Mouse (Mus musculus): ENCODE data around the gene Ubb.
A peak's percentile ranks its signal among the peaks of the same experiment; 100 is the strongest.
"Not testable (repeated sequence)": the region's sequence is repeated elsewhere in the genome, so short reads cannot be mapped to it uniquely, and the experiment has no call there.

Ubb gene

GRCm38 (mm10) chr11:62550727-62551225, at the start of gene Ubb:
TSS of gene Ubb (plus strand) at chr11:62551171.
- peak; percentile 100 for DNase-seq

DNA sequence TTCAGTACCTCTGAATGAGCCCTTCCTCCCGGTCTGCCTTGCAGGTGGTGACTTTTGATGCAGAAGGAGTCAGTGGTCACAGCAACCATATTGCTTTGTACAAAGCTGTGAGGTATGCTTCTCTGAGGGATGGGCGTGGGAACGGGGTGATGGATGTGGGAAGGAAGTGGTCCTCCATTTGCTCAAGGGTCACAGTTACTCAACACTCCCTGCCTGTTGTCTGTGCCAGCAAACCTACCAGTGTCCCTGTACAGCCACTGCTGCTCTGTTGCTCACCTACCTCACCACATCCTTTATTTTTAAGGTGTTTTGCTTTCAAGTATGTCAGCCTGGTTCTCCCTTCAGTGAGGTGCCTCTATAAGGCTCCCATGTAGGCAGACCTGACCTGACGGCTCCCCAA, 43.3 kb upstream of the Ubb start:
- DNase-seq, result no peak

DNA sequence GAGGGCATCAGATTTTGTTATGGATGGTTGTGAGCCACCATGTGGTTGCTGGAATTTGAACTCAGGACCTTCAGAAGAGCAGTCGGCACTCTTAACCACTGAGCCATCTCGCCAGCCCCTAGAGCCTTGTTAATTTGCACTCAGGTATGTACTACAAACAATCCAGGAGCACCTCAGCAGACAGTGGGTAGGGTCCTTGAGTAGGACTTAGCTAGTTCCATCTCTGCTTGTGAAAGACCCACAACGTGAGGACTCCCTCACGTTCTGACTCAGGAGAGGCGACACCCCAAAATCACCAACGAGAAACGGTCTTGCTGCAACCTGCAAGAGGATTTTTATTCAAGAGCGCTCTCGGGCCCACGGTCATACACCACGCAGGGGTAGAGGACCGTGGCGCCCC, 42.6 kb upstream of the Ubb start:
- DNase-seq, result not testable (repeated sequence)

DNA sequence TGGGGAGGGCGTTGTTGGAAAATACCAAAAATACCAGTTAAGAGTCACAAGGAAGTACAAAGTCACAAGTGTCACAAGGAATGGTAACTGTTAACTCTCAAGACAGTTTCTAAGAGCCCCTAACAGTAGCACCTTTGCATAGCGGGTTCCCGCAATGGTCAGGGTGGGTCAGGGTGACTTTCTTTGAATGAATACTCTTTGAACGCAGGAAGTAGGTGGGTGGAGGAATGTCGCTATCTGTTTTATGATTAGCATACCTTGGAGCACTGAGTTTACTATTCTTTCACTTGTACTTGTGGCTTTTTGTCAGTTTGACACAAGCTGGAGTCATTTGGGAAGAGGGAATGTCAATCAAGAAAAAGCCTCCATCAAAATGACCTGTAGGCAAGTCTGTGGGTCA, 42.2 kb upstream of the Ubb start:
- DNase-seq, result not testable (repeated sequence)

GRCm38 (mm10) chr11:62509571-62509970, 41.4 kb upstream of the Ubb start:
- no peak for DNase-seq

DNA sequence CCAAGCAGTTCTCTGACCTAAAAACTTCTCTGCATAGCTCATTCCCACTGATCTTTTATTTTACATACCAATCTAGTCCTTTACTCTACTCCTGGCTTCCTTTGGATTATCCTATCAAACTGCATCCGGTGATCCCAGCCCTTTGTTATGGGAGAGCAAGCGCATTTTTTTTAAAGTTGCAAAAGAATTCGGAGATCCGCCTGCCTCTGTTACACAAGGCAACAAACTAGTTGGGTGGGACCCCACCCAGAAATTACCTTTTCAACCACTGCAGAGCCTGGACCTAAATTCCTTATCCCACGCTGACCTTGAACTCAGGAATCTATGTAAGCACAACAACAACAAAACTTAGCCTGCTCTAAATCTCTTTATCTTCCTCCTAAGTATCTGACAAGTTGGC, 40.0 kb upstream of the Ubb start:
- no peak for DNase-seq

GRCm38 (mm10) chr11:62511444-62512202, 39.3 kb upstream of the Ubb start:
- no peak for DNase-seq

DNA sequence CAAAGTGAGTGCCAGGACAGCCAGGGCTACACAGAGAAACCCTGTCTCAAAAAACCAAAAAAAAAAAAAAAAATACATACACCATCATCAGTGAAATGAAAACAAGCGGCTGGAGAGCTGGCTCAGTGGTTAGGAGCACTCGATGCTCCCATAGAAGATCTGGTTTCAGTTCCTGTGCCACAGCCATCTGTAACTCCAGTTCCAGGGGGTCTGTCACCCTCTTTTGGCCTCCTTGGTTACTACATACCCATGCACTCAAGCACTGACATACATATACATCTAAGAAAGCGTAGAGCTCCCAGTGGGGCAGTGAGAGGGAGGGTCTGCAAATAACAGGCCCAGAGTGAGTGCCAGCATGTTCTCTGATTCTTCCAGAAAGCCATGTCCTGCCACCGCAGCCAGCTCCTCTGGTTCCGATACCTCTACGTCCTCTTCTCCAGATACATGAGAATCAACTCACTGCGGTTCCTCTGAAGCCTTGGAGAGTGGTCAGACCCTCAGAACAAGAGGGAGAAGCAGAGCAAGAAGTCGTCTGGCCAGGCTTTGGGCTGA, 38.4 kb upstream of the Ubb start:
- no peak for DNase-seq

GRCm38 (mm10) chr11:62513311-62513710, 37.7 kb upstream of the Ubb start:
- no peak for DNase-seq

GRCm38 (mm10) chr11:62518991-62519390, 32.0 kb upstream of the Ubb start:
- no peak for DNase-seq

- no peak for DNase-seq
These were observed 28.7 kb upstream of the Ubb start for GRCm38 (mm10) chr11:62522283-62522682.

- DNase-seq, result no peak
These were observed 13.9 kb upstream of the Ubb start for GRCm38 (mm10) chr11:62537089-62537488.

DNA sequence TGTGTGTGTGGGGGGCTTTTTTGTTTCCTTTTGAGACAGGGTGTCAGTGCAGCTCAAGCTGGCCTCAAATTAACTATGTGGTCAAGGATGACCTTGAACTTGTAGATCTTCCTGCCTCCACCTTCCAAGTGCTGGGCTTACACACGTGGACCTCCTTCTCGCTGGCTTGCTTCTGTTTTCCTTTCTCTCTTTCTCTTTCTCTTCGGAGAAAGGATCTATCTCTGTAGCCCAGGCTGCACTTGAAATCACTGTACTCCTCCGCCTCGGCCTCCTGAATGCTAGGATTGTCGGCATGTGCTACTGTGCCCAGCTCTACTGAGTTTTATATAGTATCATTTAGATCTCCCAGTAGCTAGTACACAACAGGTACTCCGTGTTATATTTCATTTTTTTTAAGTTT, 13.4 kb upstream of the Ubb start:
- no peak for DNase-seq

DNA sequence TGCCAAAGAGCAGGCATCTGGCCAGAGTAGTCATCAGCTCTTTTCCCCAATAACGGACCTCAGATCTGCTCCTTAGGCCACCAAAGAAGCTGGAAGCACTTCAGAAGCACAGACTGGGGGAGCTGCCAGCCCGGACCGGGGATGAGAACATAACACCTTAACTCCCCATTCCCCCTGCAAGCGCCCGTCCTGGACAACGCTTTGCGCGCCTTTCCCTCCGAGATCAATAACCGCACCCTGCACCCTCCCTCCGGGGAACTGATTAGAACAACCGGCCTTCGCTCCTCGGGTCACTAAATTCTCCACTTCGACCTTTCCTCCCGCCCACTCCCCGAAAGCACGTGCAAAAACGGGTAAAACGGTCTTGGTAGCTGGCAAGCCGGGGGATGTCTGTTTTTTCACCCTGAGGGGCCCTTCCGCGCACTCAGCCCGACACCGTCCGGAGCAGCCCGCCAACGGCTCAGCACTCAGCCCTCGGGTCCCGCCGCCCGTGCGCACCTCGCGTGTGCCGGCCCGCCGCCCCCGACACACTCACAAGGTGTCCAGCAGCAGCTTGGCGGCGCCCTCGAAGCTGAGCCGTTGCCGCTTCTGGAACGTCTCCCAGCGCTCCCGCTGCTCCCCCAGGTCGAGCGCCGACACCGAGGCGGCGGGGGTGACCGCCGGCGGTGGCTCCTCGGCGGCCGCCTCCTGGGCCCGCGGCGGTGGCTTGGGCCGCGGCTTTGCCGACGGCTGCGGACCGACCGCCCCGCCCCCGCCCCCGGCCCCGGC, 12.5 kb upstream of the Ubb start:
- DNase-seq, result peak; percentile 70

- DNase-seq, result peak; percentile 83
These were observed 11.7 kb upstream of the Ubb start, which contains the start of gene Cenpv for GRCm38 (mm10) chr11:62539089-62539890. TSS of gene Cenpv (minus strand) at chr11:62539261.

DNA sequence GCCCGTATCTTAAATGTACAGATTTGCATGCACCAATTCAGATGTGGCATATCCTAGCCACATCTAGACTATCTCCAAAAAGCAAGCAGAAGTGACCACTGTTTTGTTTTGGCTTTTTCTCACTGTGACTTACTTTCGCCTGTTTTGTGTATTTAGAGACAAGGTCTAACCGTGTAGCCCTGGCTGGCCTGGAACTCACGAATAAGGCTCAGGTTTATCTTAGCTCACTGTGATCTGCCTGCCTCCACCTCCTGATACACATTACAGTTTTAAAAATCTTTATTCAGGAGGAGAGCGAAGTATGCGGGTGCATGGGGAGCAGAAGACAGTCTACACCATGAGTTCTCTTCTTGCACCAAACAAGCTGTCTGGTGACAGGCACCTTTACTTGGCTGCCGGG, 10.8 kb upstream of the Ubb start:
- DNase-seq, result no peak

GRCm38 (mm10) chr11:62540969-62541368, 10.0 kb upstream of the Ubb start:
- peak; percentile 12 for DNase-seq

DNA sequence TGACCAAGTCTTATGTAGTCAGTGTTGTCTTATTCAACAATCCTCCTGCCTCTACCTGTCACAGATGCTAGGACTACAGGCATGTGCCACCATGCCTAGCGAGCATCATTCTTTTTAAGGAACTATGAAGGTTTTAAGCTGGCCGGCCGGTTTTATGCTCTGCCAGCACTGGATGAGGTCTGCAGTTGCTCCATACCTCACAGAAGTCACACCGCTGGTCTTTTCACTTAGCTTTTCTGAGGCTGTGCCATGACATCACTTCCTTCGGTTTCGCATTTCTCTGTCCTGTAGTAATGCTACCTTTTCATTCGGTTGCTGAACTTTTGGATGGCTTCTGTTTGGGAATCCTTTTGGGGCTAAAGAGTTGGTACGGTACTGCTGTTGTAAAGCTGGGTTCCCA, 9.4 kb upstream of the Ubb start:
- DNase-seq, result no peak

- DNase-seq, result no peak
These were observed 7.0 kb upstream of the Ubb start for GRCm38 (mm10) chr11:62543991-62544390.

GRCm38 (mm10) chr11:62549782-62550181, 1.2 kb upstream of the Ubb start:
- DNase-seq, result peak; percentile 81

DNA sequence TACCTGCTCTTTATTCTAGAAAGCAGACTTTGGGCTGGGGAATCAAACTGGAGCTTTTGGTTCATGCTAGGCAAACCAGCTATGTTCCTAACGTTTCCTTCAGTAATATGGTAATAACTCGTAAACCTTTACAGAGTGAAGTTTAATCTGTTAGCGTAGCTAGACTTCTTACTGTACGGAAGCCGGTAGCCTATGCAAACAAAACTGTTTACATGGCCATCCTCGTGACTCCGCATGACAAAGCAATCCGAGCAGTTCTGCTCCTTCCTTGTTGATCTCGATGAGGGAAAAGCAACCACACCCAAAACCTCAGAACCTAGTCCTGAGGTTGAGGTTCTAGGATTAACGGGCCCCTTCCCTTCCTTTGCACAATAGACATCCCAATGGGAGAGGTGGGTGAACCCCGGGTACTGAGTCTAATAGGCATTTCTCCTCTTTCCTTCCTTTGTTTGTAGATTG, 715 bp upstream of the Ubb start:
- DNase-seq, result no peak

DNA sequence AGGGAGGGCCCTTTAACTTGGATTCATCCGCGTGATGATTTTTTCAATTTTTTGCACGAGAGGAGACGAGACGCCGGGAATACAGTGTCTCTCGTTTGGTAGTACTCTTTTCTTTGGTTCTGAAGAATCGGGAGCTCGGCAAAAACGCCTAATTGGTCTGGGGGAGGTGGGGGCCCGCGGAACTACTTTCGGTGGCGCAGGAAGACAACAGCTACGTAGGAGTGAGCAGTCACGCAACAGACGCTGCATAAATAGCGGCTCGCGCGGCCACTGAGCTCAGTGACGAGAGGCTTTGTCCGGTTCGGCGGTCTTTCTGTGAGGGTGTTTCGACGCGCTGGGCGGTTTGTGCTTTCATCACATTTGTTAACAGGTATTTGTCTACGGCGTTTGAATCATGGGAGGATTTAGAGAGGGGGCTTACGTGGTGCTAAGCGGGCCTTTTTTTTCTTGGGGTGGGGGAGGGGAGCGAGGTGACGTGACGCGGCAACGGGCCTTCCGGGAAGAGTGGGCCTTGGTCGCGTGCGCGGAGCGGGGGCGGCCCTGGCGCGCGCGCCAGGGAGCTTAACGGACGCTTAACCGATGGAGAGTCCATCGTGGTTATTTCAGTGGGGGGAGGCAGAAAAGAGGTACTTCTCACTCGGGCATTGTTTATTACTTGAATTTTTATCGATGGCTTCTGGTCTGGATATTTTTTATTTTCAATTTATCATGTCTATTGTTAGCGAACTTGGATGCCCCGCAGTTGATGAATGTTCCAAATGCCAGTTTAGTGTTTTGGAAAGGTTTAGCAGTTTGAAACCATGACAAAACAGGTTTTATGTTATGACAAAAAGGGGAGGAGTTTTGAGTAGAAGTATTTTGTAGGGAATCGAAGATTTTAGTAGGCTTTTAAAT, 502 bp downstream of the Ubb start:
- peak; percentile 91 for DNase-seq

All from cerebellum, adult 9-11 months (tissue).